Mouse (Mus musculus): Measurements from ENCODE around the gene Dhdh. TPM values are rescaled to one million over a fixed set of nuclear protein-coding genes. Genes with fewer than 3 reads are reported as not detected.

Dhdh gene
- polyA plus RNA-seq, 1 experiment from 2014 or later = 3.4 TPM

DNA sequence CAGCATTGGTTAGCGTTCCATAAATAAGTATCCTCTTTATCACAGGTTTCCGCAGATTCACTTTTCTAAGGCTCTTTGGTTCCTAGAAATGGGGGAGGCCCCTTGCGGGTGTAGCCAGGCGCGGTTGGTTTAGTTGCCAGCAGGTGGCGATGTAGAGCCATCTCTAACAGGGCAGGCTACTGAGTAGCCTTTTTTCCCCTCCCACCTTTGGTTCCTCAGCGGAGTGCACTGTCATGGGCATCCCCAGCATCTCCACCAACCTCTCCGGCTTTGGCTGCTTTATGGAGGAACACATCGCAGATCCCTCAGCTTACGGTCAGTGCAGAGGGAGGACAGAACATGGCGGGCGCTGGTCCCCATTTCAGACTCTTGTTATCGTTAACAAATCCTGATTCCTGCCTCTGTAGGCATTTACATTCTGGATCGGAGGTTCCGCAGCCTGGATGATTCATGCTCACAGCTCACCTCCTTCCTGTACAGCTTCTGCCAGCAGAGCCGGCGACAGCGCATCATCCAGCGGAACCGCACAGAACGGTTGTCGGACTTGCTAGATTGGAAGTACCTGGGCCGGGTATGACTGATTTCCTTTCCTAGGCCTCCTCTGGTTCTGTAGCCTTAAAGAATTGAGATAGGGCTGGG is 37.1 kb downstream of the Dhdh start:
- H3K4me2 ChIP-seq (ENCODE audit: low read depth, low read length) = no peak overlapping the region
- H3K27me3 ChIP-seq (ENCODE audit: control insufficient read depth, insufficient read depth, low read length) = no peaks in the 10 kb centered on the region
- no peak overlapping the region for H3K9ac ChIP-seq (ENCODE audit: low read length)
- WGBS = 54% methylated on average over 23 of the region's 23 CpGs
- ATAC-seq (replicated peaks; ENCODE audit: extremely low read depth, insufficient read depth, low FRiP score) = peak; percentile 63; the same call in 1 of the 2 replicates
- no peaks in the 10 kb centered on the region for H3K9me3 ChIP-seq (replicated peaks; ENCODE audit: control insufficient read depth, low read length)
- H3K36me3 ChIP-seq (ENCODE audit: control insufficient read depth, insufficient read depth) = peaks cover 40% of the 10 kb centered on the region
- H3K4me1 ChIP-seq (ENCODE audit: control insufficient read depth, insufficient read depth, low read length) = peaks cover 10% of the 10 kb centered on the region
- no peak overlapping the region for H3K4me3 ChIP-seq (ENCODE audit: low read length)
- H3K27ac ChIP-seq (ENCODE audit: low read length) = no peak overlapping the region

DNA sequence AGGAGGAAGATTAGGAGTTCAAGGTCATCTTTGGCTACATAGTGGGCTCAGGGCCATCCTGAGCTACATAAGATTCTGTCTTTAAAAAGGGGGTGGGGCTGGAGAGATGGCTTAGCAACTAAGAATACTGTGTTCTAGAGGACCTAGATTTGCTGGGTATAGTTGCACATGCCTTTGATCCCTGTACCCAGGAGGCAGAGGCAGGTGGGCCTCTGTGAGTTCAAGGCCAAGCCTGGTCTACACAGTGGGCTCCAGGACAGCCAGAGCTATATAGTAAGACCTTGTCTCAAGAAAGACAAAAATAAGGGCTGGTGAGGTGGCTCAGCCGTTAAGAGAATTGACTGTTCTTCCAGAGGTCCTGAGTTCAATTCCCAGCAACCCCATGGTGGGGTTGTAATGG is 38.6 kb downstream of the Dhdh start:
- no peak for ATAC-seq (replicated peaks; ENCODE audit: extremely low read depth, insufficient read depth, low FRiP score)
- no peak overlapping the region for H3K4me3 ChIP-seq (ENCODE audit: low read length)
- H3K36me3 ChIP-seq (ENCODE audit: control insufficient read depth, insufficient read depth) = peaks cover 36% of the 10 kb centered on the region
- 88% methylated on average over 1 of the region's 1 CpGs for WGBS
- H3K4me1 ChIP-seq (ENCODE audit: control insufficient read depth, insufficient read depth, low read length) = peaks cover 6% of the 10 kb centered on the region
- H3K9ac ChIP-seq (ENCODE audit: low read length) = no peak overlapping the region
- no peaks in the 10 kb centered on the region for H3K27me3 ChIP-seq (ENCODE audit: control insufficient read depth, insufficient read depth, low read length)
- H3K27ac ChIP-seq (ENCODE audit: low read length) = no peak overlapping the region
- H3K4me2 ChIP-seq (ENCODE audit: low read depth, low read length) = no peak overlapping the region
- no peaks in the 10 kb centered on the region for H3K9me3 ChIP-seq (replicated peaks; ENCODE audit: control insufficient read depth, low read length)

DNA sequence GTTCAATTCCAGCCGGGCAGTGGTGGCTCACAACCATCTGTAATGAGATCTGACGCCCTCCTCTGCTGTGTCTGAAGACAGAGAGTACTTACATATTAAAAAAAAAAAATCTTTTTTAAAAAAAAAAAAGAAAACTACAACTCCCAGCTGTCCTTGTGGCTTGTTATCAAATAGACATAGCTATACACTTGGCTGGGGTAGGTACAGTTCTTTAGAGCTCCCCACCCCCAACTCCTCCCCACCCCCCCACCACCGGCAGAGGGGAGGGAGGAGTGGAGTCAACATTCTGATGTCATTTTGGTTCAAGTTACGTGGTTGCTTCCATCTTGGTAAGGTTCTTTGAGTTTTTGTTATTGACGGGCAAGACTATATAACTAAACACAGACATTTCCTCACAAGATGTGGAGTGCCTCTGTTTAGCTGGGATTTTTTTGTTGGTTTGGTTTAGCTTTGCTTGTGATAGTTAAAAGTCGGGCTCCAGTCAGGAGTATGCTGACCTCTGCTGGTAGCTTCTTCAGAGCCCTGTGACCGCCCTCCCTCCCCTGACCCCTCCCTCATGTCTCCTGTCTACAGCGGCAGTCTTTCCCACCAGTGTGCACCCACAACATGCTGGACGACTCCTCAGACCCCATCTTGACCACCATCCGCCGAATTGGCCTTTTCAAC is 41.1 kb downstream of the Dhdh start:
- H3K9ac ChIP-seq (ENCODE audit: low read length) = no peak overlapping the region
- WGBS = 35% methylated on average over 11 of the region's 11 CpGs
- ATAC-seq (replicated peaks; ENCODE audit: extremely low read depth, insufficient read depth, low FRiP score) = no peak
- no peak overlapping the region for H3K4me2 ChIP-seq (ENCODE audit: low read depth, low read length)
- peaks cover 41% of the 10 kb centered on the region for H3K36me3 ChIP-seq (ENCODE audit: control insufficient read depth, insufficient read depth)
- H3K27me3 ChIP-seq (ENCODE audit: control insufficient read depth, insufficient read depth, low read length) = no peaks in the 10 kb centered on the region
- no peak overlapping the region for H3K27ac ChIP-seq (ENCODE audit: low read length)
- no peak overlapping the region for H3K4me3 ChIP-seq (ENCODE audit: low read length)
- H3K4me1 ChIP-seq (ENCODE audit: control insufficient read depth, insufficient read depth, low read length) = peaks cover 6% of the 10 kb centered on the region
- H3K9me3 ChIP-seq (replicated peaks; ENCODE audit: control insufficient read depth, low read length) = no peaks in the 10 kb centered on the region

DNA sequence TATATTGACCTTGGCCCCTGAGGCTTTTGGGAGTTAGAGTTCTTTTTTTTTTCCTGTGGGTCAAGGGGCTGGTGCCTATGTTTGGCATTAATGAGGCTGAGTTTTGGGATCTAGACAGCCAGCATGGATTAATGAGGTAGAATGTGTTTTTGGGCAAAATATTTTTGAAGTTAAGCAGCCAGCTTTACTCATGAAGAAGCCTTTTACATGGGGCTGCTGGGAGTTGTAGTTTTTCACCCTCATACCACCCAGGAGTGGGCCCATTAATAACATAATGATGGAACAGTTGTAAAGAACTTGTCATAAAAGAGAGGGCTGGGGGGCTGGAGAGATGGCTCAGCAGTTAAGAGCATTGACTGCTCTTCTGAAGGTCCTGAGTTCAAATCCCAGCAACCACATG is 42.0 kb downstream of the Dhdh start:
- ATAC-seq (replicated peaks; ENCODE audit: extremely low read depth, insufficient read depth, low FRiP score) = no peak
- Histone ChIP-seq H3K9me3 (replicated peaks; ENCODE audit: control insufficient read depth, low read length) (no peaks in the 10 kb centered on the region), H3K4me3 (ENCODE audit: low read length) (no peak overlapping the region), H3K9ac (ENCODE audit: low read length) (no peak overlapping the region), H3K27ac (ENCODE audit: low read length) (no peak overlapping the region), H3K27me3 (ENCODE audit: control insufficient read depth, insufficient read depth, low read length) (no peaks in the 10 kb centered on the region), H3K36me3 (ENCODE audit: control insufficient read depth, insufficient read depth) (peaks cover 39% of the 10 kb centered on the region), H3K4me1 (ENCODE audit: control insufficient read depth, insufficient read depth, low read length) (peaks cover 6% of the 10 kb centered on the region), H3K4me2 (ENCODE audit: low read depth, low read length) (no peak overlapping the region)

DNA sequence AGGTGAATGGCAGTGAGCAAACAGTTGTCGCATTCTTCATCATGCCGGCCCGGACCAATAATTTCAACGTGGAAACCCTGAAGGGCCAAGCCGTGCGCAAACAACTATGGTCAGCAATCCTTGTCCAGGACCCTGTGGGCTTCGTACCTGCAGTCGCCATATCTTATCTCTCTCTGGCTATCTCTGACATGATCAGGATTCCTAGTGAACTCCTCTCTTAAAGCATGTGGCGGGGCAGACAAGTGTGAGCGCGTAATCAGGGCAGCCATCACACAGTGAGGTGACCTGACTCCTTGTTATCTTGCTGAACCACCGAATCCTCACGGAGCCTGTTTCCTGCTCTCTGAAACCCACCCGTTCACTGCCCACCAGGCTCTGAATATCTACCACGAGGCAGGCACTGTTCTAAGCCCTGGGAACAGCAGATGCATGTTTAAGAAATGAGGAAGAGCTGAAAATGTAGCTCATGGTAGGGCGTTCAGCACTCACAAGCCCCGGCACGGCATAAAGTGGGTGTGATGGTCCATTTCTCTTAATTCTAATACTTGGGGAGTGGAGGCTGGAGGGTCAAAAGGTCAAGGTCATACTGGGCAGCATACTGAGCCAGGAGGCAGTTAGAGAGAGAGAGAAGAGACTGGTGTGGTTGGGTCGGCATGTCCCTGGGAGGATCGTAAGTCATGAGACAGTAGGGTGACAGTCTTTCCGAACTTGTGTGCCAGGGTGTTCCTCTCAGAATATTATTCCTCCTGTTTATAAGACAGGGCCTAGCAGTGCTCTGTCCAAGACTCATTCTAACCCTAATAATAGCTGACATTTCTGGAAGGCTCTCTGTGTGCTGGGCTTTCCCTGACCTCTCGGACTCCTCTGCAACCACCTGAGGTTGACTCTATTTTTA is 44.8 kb downstream of the Dhdh start:
- no peaks in the 10 kb centered on the region for H3K9me3 ChIP-seq (replicated peaks; ENCODE audit: control insufficient read depth, low read length)
- H3K36me3 ChIP-seq (ENCODE audit: control insufficient read depth, insufficient read depth) = peaks cover 46% of the 10 kb centered on the region
- ATAC-seq (replicated peaks; ENCODE audit: extremely low read depth, insufficient read depth, low FRiP score) = no peak
- peaks cover 6% of the 10 kb centered on the region for H3K4me1 ChIP-seq (ENCODE audit: control insufficient read depth, insufficient read depth, low read length)
- H3K4me3 ChIP-seq (ENCODE audit: low read length) = no peak overlapping the region
- 74% methylated on average over 22 of the region's 22 CpGs for WGBS
- H3K27ac ChIP-seq (ENCODE audit: low read length) = no peak overlapping the region
- H3K4me2 ChIP-seq (ENCODE audit: low read depth, low read length) = no peak overlapping the region
- H3K9ac ChIP-seq (ENCODE audit: low read length) = no peak overlapping the region
- H3K27me3 ChIP-seq (ENCODE audit: control insufficient read depth, insufficient read depth, low read length) = no peaks in the 10 kb centered on the region

DNA sequence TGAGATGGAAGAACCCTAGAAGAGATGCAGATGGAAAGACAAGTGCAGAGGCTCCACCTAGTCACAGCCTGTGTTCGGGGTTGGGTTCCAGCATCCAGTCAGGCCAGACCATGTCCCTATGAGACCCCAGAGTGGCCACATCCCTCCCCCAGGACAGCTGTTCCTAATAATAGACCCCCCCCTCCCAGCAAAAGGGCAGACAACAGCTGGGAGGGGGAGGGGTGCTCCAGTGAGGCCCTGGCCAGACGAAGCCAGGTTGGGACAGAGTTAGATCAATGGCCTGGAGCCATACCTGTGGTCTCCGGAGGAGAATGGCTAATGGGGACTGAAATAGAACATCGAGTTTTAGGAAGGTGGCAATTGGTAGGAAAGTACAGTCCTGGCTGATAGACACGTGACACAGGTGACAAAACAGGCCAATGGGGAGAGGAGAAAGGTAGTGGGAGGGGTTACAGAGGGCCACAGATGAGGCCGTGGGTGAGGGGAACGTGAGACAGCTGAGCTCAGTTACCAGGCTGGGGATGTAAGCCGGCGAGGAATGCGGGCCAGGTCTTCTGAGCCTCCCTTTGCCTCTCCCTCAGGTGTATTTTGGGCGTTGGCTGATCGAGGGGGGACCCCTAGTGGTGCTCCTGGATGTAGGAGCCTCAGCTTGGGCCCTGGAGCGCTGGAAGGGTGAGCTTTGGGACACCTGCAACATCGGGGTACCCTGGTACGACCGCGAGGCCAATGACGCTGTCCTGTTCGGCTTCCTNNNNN is 50.9 kb downstream of the Dhdh start, which contains the start of gene Ruvbl2:
Ruvbl2 (minus strand) TSS at position 576 of the 756 bp plus-strand sequence.
- H3K9ac ChIP-seq (ENCODE audit: low read length) = peak within 1 kb of the TSS; percentile 47

DNA sequence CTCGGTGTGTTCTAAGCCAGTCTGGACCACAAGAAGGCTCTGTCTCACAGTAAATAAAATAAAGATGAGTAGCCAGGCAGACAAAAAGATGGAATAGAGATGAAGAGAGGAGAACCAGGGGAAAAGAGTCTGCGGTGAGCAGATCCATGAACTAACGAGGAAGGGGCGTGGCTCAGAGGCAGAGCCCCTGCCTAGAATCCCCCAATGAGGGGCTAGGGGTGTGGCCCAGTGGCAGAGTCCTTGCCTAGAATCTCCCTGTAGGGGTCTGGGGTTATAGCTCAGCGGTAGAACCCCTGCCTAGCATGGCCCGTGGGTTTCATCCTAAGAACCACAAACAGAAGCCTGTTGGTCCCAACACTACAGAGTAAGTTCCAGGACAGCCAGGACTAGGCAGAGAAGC is 51.6 kb downstream of the Dhdh start:
- H3K4me3 ChIP-seq (ENCODE audit: low read length) = no peak overlapping the region
- 43% methylated on average over 6 of the region's 6 CpGs for WGBS
- no peaks in the 10 kb centered on the region for H3K27me3 ChIP-seq (ENCODE audit: control insufficient read depth, insufficient read depth, low read length)
- peaks cover 35% of the 10 kb centered on the region for H3K4me1 ChIP-seq (ENCODE audit: control insufficient read depth, insufficient read depth, low read length)
- peak overlapping the region; percentile 47 for H3K9ac ChIP-seq (ENCODE audit: low read length)
- peaks cover 13% of the 10 kb centered on the region for H3K36me3 ChIP-seq (ENCODE audit: control insufficient read depth, insufficient read depth)
- H3K9me3 ChIP-seq (replicated peaks; ENCODE audit: control insufficient read depth, low read length) = no peaks in the 10 kb centered on the region
- no peak overlapping the region for H3K27ac ChIP-seq (ENCODE audit: low read length)
- peak overlapping the region; percentile 25 for H3K4me2 ChIP-seq (ENCODE audit: low read depth, low read length)
- ATAC-seq (replicated peaks; ENCODE audit: extremely low read depth, insufficient read depth, low FRiP score) = no peak

More for the DNA sequence above, 50.9 kb downstream of the Dhdh start, which contains the start of gene Ruvbl2:
- Histone ChIP-seq H3K4me3 (ENCODE audit: low read length) (no peak within 1 kb of the TSS), H3K27me3 (ENCODE audit: control insufficient read depth, insufficient read depth, low read length) (no peaks in the 10 kb centered on the region), H3K27ac (ENCODE audit: low read length) (no peak within 1 kb of the TSS), H3K36me3 (ENCODE audit: control insufficient read depth, insufficient read depth) (peaks cover 17% of the 10 kb centered on the region), H3K9me3 (replicated peaks; ENCODE audit: control insufficient read depth, low read length) (no peaks in the 10 kb centered on the region), H3K4me1 (ENCODE audit: control insufficient read depth, insufficient read depth, low read length) (peaks cover 34% of the 10 kb centered on the region), H3K4me2 (ENCODE audit: low read depth, low read length) (peak within 1 kb of the TSS; percentile 25)
- no peak for ATAC-seq (replicated peaks; ENCODE audit: extremely low read depth, insufficient read depth, low FRiP score)
- WGBS = 37% methylated on average over 19 of the region's 19 CpGs

DNA sequence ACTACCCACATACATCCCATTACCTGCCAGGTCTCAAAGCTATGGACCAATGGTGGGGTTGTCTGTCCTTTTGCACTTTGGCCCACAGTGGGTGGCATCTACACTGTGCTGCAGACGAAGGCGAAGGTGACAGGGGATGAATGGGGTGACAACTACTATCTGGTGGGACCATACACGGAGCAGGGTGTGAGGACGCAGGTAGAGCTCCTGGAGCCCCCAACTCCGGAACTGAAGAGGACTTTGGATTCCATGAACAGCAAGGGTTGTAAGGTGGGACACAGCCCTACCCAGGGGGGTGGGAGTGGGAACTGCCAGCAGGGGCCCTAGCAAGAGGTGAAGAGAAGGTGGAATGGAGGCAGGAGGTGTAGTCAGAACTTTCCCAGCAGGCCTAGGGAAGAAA is 52.2 kb downstream of the Dhdh start:
- ATAC-seq (replicated peaks; ENCODE audit: extremely low read depth, insufficient read depth, low FRiP score) = no peak
- Histone ChIP-seq H3K27ac (ENCODE audit: low read length) (no peak overlapping the region), H3K36me3 (ENCODE audit: control insufficient read depth, insufficient read depth) (peaks cover 10% of the 10 kb centered on the region), H3K4me3 (ENCODE audit: low read length) (no peak overlapping the region; the same call in 1 of the 2 replicates), H3K4me1 (ENCODE audit: control insufficient read depth, insufficient read depth, low read length) (peaks cover 35% of the 10 kb centered on the region), H3K9ac (ENCODE audit: low read length) (peak overlapping the region; percentile 23; the same call in 1 of the 2 replicates), H3K4me2 (ENCODE audit: low read depth, low read length) (peak overlapping the region; percentile 71), H3K27me3 (ENCODE audit: control insufficient read depth, insufficient read depth, low read length) (no peaks in the 10 kb centered on the region), H3K9me3 (replicated peaks; ENCODE audit: control insufficient read depth, low read length) (no peaks in the 10 kb centered on the region)
- WGBS = 79% methylated on average over 5 of the region's 5 CpGs
